Mouse (Mus musculus) lung, adult 2 months (tissue): ENCODE measurements at regions not wholly inside any gene's neighbourhood (a gene's known extent, or its start where the extent isn't known, plus 50 kb on each side); places are given as distances from the start of the nearest gene placed in this dataset.

Experiments used
- CTCF ChIP-seq: fragments of 200-500 bp; IDR thresholded peaks from 2 replicates; pipeline ENCODE4 v1.5.1; 2011; ENCODE audit warnings: mild to moderate bottlenecking, low read length, control low read depth; ENCODE audit not compliant: insufficient read depth
- POLR2A ChIP-seq: fragments of 200-500 bp; IDR thresholded peaks from 2 replicates; pipeline ENCODE4 v1.6.1; 2011; ENCODE audit warnings: low read depth, mild to moderate bottlenecking, control low read depth, low read length, borderline replicate concordance; ENCODE audit errors: extremely low read depth

DNA sequence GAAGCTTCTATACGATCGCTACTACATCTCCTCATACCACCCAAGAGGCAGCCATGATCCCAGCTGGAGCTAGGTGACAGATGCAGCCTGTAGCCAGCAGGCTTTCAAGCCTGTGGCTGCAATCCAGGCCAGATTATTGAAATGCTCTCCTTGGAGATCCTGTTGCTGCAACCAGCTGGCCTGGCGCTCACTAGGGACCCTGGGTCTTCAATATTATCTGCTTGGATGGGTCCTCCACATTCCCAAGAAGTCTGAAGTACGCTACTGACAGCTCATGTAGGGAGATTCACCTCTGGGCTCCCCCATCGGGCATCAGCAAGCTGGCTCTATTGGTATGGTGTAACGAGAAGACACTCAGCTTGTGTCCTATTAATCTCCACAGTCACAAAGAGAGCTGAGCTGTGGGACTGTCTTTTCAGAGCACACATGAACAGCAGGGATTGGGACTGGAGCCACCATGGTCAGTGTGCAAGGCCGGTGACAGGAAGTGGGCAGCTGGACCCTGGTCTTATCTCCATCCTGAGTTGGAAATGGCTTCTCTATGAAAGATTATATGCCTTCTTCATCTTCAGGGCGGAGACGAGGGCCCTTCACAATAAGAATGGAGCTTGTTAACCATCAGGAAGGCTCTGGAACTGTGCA, 93.6 kb upstream of the Neo1 start:
- TF ChIP-seq CTCF (no peak), POLR2A (no peak)
